Mouse (Mus musculus): ENCODE data around the gene Klhl20.

DNA sequence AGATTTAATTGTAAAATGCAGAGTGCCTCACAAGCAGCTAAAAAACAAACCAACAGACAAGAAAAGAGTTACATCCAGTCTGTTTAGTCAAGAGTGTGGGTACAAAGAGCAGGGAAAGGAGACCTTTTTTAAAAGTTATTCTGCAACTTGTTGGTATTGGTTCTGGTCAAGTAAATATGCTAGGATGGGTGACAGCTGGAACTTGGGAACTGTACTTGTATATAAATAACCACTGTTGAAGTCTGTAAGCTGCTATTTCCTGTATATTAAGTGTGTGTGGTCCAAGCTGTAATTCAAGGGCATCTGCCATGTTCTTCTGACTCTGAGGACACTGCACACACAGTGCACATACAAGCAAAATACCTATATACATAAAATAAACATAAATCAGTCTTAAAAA is 16.7 kb downstream of the Klhl20 start:
- no peak for TF ChIP-seq CTCF (IDR thresholded peaks at IDR 0.05; ENCODE audit: extremely low read depth, insufficient read depth, insufficient read length, insufficient replicate concordance)
- no peak for TF ChIP-seq POLR2A (IDR thresholded peaks at IDR 0.05; ENCODE audit: low read depth, low read length)

All from spleen, adult 2 months (tissue).